Mouse (Mus musculus): ENCODE measurements around the gene Vps37c. TPM values are rescaled to one million over a fixed set of nuclear protein-coding genes. Genes with fewer than 3 reads are reported as not detected.

Vps37c gene
- 24.2 TPM for polyA plus RNA-seq (2017; shearing (Covaris generic))

GRCm38 (mm10) chr19:10688537-10689352 is at the start of gene Vps37c:
Gene Vps37c (plus strand): TSS chr19:10688735.

GRCm38 (mm10) chr19:10677915-10678771 is 10.4 kb upstream of the Vps37c start, which contains the start of gene Pga5:
Gene Pga5 (minus strand): TSS chr19:10678071.

GRCm38 (mm10) chr19:10738811-10739210 is 50.3 kb downstream of the Vps37c start, which contains the start of gene Cd5:
Gene Cd5 (minus strand): TSS chr19:10739002.

Other genes with a start within 250 kb of the Vps37c start
- gene Lrrc10b, start 231.3 kb upstream of the Vps37c start, polyA plus RNA-seq (2017; shearing (Covaris generic)), result not detected
- gene Ppp1r32, start 205.8 kb upstream of the Vps37c start, polyA plus RNA-seq (2017; shearing (Covaris generic)), result 0.26 TPM
- gene Cpsf7, start 163.5 kb upstream of the Vps37c start, polyA plus RNA-seq (2017; shearing (Covaris generic)), result 33.2 TPM
- gene Sdhaf2, start 162.6 kb upstream of the Vps37c start, polyA plus RNA-seq (2017; shearing (Covaris generic)), result 86.7 TPM
- 9.6 TPM for gene Tmem216, start 132.5 kb upstream of the Vps37c start, polyA plus RNA-seq (2017; shearing (Covaris generic))
- 42.7 TPM for gene Cyb561a3, start 111.6 kb upstream of the Vps37c start, polyA plus RNA-seq (2017; shearing (Covaris generic))
- gene Tmem138, start 111.4 kb upstream of the Vps37c start, polyA plus RNA-seq (2017; shearing (Covaris generic)), result 19.3 TPM
- 165 TPM for gene Ddb1, start 83.4 kb upstream of the Vps37c start, polyA plus RNA-seq (2017; shearing (Covaris generic))
- gene Tkfc, start 83.1 kb upstream of the Vps37c start, polyA plus RNA-seq (2017; shearing (Covaris generic)), result 9.3 TPM
- not detected for gene Vwce, start 54.5 kb upstream of the Vps37c start, polyA plus RNA-seq (2017; shearing (Covaris generic))
- gene Pga5, start 10.7 kb upstream of the Vps37c start, polyA plus RNA-seq (2017; shearing (Covaris generic)), result not detected
- 647 TPM for gene Cd5, start 50.3 kb downstream of the Vps37c start, polyA plus RNA-seq (2017; shearing (Covaris generic))
- gene Cd6, start 141.3 kb downstream of the Vps37c start, polyA plus RNA-seq (2017; shearing (Covaris generic)), result 665 TPM
- 0.50 TPM for gene Slc15a3, start 151.0 kb downstream of the Vps37c start, polyA plus RNA-seq (2017; shearing (Covaris generic))
- 0.56 TPM for gene Tmem132a, start 181.2 kb downstream of the Vps37c start, polyA plus RNA-seq (2017; shearing (Covaris generic))
- 53.6 TPM for gene Tmem109, start 193.3 kb downstream of the Vps37c start, polyA plus RNA-seq (2017; shearing (Covaris generic))
- 103 TPM for gene Prpf19, start 206.5 kb downstream of the Vps37c start, polyA plus RNA-seq (2017; shearing (Covaris generic))
- not detected for gene Zp1, start 231.9 kb downstream of the Vps37c start, polyA plus RNA-seq (2017; shearing (Covaris generic))
- 0.10 TPM for gene Ptgdr2, start 248.4 kb downstream of the Vps37c start, polyA plus RNA-seq (2017; shearing (Covaris generic))

Measured in CD4-positive, CD25-positive, alpha-beta regulatory T cell (primary cell).